Mouse (Mus musculus): ENCODE measurements around the gene Olfr312.
"Not testable (repeated sequence)": the region's sequence is repeated elsewhere in the genome, so short reads cannot be mapped to it uniquely, and the experiment has no call there.

The Olfr312 gene

DNA sequence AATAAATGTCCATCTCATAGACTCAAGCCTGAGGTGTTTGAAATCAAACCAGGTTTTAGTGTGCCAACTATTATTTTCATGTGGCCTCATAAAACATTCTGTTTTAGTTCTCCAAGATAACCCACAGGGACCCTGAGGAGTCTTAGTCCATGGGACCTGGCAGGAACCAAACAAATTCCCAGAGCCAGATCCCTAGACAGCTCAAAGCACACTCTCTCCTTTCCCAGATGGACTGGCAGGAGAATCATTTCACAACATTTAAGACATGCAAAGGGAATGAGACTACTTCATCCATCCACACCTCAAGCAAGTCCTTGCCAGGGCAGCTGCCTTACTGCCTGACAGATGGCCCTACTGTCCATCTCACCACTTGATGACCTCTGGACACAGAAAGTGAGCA lies at the start of gene Olfr312:
Olfr312 (plus strand) TSS at position 301 of the 400 bp plus-strand sequence.
- DNase-seq (ENCODE audit: low spot score in 2 of 2) = not testable (repeated sequence)

DNA sequence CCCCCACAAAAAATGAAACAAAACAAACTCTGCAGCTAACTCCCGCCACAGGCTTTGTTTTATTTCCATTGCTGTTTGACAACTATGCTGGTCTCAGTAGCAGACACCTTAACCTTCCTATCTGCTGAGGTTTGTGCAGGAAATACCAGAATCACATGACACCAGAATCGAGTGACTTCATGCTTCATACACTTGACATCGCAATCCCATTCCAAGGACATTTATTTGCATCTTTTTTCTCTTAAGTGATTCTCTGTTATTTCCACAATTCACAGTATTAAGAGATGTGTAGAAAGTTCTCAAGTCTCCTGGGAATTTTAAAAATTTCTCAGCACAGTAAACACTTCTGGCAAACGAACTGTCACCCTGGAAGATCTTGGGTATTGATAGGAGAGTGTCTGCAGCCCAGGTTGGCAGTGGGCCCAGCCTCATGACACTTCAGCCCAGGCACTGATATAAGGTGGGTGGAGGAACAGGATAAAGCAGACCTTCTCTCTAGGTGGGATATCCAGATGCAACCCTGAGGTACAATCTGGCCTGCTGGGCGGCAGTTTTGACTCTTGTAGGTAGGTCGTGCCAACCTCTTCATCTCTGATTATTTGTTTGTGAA lies 46.5 kb upstream of the Olfr312 start, which contains the start of gene Olfr314:
Olfr314 (plus strand) TSS at position 473 of the 610 bp plus-strand sequence.
- no peak for DNase-seq (ENCODE audit: low spot score in 2 of 2)

DNA sequence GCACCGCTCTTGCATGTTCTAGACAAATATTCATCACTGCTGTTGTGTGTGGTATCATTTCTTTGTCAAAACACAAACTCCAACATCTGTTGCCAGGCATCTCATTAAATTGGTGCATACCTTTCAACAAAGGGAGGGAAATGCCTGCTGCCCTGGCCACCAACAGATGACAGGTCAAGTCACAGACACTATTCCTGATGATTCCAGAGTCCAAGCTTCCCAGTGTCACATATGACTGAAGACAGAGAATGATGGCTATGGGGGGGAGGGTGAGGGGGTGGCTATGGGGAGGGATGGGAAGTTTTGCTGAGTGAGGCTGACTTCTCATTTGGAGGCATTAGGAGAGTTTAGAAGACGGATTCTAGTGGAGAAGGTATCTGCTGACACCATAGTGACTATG lies 44.9 kb upstream of the Olfr312 start:
- DNase-seq (ENCODE audit: low spot score in 2 of 2) = no peak

DNA sequence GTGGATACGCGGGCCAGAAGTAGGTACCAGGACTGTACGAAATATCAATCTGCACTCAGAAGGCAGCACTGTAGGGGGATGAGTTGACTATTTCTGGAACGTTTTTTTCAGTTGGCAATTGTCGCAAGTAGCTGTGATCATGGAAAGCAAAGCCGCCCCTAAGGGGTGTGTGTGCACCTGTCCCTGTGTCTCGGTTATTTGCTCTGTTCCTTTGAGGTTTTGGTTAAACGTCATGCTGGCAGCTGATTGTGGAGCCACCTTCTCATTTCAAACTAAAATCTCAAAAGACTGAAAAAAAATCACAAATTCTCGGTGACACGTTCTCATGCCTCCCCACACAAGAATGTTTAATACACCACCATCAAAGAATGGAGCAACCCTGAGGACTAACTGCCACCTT lies 41.4 kb upstream of the Olfr312 start:
- no peak for DNase-seq (ENCODE audit: low spot score in 2 of 2)

DNA sequence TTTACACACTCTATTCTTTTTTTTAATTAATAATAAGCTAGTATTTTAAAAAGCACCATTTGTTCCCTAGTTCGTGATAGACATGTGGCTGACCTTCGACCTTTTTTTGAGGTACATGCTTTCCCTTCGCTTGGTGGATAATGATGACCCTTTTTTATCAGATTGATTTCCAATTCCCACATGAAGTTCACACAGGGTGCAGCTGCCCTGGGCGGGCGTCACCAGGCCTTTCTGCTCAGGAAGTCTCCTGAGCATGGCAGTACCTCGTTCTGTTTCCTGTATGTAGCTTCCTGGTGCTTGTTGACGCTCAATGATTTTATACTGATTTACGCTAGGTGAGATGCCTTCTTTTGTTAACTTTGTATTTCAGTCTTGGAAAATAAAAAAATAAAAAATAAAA lies 40.7 kb upstream of the Olfr312 start:
- DNase-seq (ENCODE audit: low spot score in 2 of 2) = no peak

GRCm38 (mm10) chr11:58789532-58789931 lies 39.5 kb upstream of the Olfr312 start:
- no peak for DNase-seq (ENCODE audit: low spot score in 2 of 2)

DNA sequence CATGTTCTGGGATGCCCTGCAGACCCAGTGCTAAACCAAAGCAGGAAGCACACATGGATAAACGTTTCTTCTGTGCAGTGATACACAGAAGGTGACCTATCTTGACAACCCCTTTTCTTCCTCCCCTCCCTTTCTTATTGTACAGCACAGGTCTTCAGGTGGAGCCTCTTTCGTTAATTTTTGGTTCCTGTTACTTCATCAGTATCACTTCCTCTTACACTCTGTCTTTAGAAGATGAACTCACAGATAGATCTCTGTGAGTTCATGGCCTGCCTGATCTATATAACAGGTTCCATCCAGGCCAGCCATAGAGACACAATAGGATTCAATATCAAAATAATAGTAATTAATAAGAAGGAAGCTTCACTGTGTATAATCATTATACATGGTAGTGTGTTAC lies 39.0 kb upstream of the Olfr312 start:
- DNase-seq (ENCODE audit: low spot score in 2 of 2) = no peak

GRCm38 (mm10) chr11:58790646-58791045 lies 38.4 kb upstream of the Olfr312 start:
- DNase-seq (ENCODE audit: low spot score in 2 of 2) = no peak

DNA sequence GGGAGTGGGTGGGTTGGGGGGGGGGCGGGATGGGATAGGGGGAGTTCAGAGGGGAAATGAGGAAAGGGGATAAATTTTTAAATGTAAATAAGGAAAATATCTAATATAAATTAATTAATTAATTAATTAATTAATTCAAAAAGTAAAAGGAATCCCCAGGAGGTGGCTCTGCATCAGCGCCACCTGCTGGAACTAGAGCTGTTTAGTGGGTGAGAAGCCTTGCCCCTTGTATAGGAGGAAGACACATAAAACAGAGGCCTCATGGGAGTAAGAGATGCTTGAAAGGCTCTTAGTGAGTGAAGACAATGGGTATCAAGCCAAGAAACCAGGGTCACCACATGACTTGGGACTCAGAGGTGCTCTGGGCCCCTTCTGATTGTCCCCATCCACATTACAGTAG lies 33.2 kb upstream of the Olfr312 start:
- no peak for DNase-seq (ENCODE audit: low spot score in 2 of 2)

DNA sequence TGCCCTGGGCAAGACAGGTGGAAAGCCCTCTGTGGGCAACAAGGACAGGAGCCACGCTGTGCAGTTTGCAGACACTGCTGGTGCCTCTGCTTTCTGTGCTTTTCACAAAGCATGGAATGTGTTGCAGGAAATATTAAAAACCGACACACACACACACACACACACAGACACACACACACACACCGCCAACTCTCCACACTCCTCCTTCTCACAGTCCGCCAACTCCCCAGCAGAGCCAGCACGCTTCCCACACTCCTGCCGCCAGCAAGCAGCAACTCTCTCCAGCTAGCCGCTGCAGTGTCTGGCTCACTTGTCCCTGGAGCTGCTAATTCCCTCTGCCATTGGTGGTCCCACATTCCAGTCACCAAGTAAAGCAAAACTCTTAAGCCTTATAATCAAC lies 32.2 kb upstream of the Olfr312 start:
- peak; percentile 42 to 46 for DNase-seq (ENCODE audit: low spot score in 2 of 2)

DNA sequence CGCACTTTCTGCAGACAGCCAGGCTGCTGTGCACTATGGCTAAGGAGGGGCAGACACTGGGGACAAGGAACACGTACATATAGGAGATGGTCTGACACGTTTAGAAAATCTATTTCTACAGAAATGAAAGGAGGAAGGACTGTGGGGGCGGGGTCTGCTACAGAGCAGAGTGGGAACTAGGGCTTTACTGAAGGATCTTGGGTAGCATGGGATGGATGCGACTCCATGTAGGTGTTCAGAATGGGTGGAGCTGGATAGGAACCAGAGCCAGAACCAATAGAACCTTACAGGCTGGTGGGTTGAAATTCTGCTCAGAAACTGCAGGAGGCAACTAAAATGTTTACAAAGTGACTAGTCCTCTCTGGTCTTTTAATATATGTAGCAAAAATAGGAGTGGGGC lies 29.3 kb upstream of the Olfr312 start:
- no peak for DNase-seq (ENCODE audit: low spot score in 2 of 2)

DNA sequence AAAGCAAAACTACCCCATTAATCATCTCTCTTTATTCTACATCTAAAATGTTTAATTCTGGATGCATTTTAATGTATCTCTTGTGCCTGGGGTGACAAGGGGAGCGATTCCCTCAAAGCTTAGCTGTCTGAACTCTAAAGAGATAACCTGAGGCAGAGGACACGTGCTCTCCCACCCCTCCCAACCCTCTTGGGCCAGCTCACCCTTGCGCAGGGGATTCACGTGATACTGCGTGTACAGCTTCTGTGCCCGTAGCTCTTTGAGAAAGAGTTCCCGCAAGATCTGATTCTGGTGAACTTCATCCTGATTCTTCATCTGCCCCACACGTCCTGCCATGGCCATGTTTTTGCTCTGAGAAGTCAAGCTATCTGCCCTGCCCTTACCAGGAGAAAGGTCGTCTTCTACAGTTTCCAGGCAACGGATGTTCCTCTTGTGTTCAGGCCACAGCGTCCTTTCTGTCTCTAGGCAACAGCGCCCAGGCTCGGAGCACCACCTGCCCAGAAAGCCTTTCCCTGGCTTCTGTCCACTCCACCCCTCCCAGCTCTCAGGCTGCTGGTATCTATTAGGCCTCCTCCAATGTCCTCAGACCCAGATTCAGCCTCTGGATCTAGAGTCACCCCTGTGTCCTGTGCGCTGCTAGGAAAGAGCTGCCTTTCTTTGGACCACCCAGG lies 27.3 kb upstream of the Olfr312 start, which contains the start of gene Fam183b:
Fam183b (minus strand) TSS at position 403 of the 671 bp plus-strand sequence.
- no peak for DNase-seq (ENCODE audit: low spot score in 2 of 2)

DNA sequence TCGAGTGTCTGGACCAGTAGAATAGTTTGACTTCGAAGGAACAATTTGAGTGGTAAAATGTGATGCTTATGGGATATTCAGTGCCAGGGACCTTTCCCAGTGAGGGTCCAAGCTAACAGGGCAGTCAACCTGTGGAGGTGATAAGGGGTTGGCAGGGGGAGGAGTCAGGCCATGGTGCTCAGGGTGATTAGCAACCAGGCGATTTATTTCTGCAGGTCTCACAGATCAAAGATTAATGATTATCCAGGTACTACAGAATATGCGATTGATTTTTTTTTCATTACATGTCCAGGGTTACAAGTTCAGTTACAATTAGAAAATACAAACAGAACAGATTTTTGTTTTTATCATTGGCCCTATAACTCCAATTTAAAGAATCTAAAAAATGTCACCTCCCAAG lies 25.2 kb upstream of the Olfr312 start:
- DNase-seq (ENCODE audit: low spot score in 2 of 2) = no peak

DNA sequence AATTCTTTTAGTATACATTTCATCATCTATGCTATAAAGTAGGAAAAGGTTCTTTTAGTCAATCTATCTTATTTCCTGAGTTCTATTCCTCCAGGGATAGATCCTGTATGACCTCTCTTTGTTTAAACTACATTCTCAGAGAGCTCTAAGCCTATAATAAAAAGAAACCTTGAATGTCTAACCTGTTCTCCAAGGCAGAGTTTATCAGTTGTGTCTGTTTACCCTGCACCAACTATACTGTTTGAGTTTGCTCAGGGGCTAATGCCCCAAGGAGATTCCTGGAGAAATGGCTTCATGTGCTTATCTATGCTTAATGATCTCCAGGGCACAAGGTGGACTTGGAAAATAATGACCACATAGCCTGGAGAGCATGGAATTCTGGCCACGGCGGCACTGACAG lies 24.6 kb upstream of the Olfr312 start:
- no peak for DNase-seq (ENCODE audit: low spot score in 2 of 2)

- no peak for DNase-seq (ENCODE audit: low spot score in 2 of 2)
Observed at GRCm38 (mm10) chr11:58812001-58812400, 17.0 kb upstream of the Olfr312 start.

DNA sequence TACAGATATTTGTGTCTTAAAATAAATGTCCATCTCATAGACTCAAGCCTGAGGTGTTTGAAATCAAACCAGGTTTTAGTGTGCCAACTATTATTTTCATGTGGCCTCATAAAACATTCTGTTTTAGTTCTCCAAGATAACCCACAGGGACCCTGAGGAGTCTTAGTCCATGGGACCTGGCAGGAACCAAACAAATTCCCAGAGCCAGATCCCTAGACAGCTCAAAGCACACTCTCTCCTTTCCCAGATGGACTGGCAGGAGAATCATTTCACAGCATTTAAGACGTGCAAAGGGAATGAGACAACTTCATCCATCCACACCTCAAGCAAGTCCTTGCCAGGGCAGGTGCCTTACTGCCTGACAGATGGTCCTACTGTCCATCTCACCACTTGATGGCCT lies 14.3 kb upstream of the Olfr312 start, which contains the start of gene Olfr313:
Olfr313 (plus strand) TSS at position 301 of the 400 bp plus-strand sequence.
- DNase-seq (ENCODE audit: low spot score in 2 of 2) = not testable (repeated sequence)

DNA sequence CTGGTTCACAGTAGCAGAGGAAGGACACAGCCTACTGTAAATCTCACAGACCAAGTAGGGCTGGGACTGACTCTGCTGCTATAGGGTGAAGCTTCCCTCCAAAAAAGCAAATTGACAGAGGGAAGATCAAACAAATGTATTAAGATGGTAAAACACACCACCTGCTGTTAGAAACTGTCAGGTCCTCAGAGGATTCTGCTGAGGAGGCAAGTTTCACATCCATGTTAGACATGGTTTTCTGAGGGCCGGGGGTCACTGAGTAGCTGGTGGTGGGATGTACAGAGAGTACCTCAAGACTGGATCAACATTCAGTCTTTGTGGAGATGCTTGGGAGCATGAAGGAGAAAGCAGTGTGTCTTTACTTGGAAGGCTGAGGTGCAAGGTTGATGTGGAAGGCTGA lies 13.4 kb upstream of the Olfr312 start:
- DNase-seq (ENCODE audit: low spot score in 2 of 2) = no peak

- no peak for DNase-seq (ENCODE audit: low spot score in 2 of 2)
Observed at GRCm38 (mm10) chr11:58829764-58830163, 727 bp downstream of the Olfr312 start.

- not testable (repeated sequence) for DNase-seq (ENCODE audit: low spot score in 2 of 2)
Observed at GRCm38 (mm10) chr11:58832541-58832940, 3.5 kb downstream of the Olfr312 start.

DNA sequence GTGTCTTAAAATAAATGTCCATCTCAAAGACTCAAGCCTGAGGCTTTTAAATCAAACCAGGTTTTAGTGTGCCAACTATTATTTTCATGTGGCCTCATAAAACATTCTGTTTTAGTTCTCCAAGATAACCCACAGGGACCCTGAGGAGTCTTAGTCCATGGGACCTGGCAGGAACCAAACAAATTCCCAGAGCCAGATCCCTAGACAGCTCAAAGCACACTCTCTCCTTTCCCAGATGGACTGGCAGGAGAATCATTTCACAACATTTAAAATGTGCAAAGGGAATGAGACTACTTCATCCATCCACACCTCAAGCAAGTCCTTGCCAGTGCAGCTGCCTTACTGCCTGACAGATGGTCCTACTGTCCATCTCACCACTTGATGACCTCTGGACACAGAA lies 9.9 kb downstream of the Olfr312 start, which contains the start of gene Olfr311:
Olfr311 (plus strand) TSS at position 301 of the 400 bp plus-strand sequence.
- DNase-seq (ENCODE audit: low spot score in 2 of 2) = not testable (repeated sequence)

DNA sequence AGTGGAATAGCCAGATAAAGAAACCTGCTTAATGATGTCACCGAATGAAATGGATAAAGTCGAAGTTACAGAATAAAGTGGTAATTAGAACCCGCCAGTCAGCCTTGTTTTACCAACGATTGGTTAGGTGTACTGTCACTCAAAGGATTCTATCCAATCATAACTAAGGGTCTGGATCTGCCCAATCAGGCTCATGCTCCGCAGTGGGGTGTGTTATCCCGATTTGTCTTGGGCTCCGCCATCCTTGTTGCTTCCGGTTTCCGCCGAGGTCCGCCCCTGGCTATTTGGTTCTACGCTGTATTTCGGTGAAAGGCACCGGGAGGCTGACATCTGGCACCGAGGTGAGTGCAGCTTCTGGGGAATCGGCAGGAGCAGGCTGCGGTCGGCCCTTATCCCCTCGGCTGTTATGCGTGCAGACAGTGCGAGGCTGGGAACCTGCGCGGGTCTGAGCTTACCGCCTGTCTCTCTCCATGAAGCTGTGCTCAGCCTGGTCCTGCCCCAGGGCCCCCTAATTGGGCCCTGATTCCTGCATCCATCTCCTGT lies 18.0 kb downstream of the Olfr312 start, which contains the start of gene Gm12258:
Gm12258 (plus strand) TSS at position 240 of the 543 bp plus-strand sequence.
- DNase-seq (ENCODE audit: low spot score in 2 of 2) = peak; percentile 82

DNA sequence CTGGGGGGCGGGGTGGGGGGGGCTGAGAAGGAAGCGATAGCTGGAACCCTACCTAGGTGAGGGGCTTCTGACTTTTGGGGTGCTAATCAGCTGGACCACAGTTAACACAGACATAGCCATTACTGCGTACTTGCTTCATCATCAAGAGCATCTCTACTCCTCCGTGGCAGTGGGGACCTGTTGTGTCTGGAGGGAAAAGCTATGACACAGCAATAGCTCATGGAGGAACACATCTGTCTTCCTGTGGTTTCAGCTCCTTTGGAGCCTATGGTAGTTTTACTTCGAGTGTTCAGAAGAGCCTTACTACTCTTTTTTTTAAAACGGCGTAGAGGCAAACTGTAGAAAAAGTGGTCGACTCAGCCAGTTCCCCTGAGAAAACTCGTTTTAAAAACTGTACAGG lies 18.6 kb downstream of the Olfr312 start:
- DNase-seq (ENCODE audit: low spot score in 2 of 2) = no peak

GRCm38 (mm10) chr11:58849731-58850130 lies 20.7 kb downstream of the Olfr312 start:
- no peak for DNase-seq (ENCODE audit: low spot score in 2 of 2)

Data from frontal cortex, postnatal 14 days (tissue).